Mouse (Mus musculus) thymus, adult 2 months (tissue): ENCODE measurements around the gene Des.

Experiments used
- CTCF ChIP-seq: fragments of 200-500 bp; IDR thresholded peaks from 2 replicates; pipeline ENCODE4 v1.5.1; 2012; ENCODE audit warnings: mild to moderate bottlenecking, control low read depth, low read length, moderate library complexity, borderline replicate concordance; ENCODE audit not compliant: control insufficient read depth, poor library complexity, insufficient read depth; ENCODE audit errors: extremely low read depth
- POLR2A ChIP-seq: fragments of 200-500 bp; IDR thresholded peaks from 2 replicates; pipeline ENCODE4 v1.6.1; 2012; ENCODE audit warnings: mild to moderate bottlenecking, low read length, control low read depth, moderate library complexity; ENCODE audit not compliant: control insufficient read depth, poor library complexity, insufficient read depth; ENCODE audit errors: extremely low read depth

DNA sequence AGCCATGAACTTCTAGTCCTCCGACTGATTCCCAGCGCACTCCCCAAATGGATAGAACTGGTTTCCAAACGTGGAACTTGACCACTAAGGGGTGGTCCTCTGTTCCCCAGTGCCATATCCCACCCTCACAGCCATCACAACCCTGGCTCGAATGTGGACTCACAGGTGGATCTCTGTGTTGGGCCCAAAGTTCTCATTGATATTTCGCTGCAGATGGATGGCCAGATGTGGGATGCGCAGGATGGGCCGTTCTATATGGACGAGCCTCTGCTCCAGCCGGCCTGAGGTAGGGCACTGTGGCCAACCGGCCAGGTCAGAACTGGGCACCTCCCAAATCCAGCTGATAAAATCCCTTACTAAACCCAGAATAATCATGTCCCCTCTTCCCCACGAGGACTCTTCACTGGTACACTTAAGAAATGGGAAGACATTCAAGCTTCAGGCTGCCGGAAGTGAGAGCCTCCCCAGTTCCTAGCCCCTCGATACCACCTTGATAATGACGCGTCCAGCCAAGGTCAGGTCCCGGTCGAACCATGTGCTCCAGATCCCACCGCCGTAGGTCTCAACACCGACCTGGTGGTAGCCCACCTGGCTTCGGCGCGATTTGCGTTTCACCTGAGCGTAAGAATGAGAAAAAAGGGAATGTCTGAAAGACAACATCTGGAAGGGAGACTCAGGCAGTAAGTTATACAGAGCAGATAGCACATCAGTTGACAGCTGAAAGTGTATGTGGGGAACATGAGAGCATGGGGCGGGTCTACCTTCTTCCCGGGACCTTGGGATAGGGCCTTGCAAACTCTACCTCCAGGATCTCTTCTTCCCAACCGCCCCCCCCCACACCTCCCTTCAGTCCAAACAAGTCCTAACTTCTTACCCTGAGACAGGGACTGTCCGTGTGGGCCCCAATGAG, 44.4 kb upstream of the Des start:
- TF ChIP-seq CTCF: no peak
- TF ChIP-seq POLR2A: no peak
